Mouse (Mus musculus): ENCODE results near the gene Nell2. TPM values are rescaled to one million over a fixed set of nuclear protein-coding genes. Genes with fewer than 3 reads are reported as not detected.

Nell2 gene
- polyA plus RNA-seq, 1 experiment from 2014 or later = 95.4 TPM

DNA sequence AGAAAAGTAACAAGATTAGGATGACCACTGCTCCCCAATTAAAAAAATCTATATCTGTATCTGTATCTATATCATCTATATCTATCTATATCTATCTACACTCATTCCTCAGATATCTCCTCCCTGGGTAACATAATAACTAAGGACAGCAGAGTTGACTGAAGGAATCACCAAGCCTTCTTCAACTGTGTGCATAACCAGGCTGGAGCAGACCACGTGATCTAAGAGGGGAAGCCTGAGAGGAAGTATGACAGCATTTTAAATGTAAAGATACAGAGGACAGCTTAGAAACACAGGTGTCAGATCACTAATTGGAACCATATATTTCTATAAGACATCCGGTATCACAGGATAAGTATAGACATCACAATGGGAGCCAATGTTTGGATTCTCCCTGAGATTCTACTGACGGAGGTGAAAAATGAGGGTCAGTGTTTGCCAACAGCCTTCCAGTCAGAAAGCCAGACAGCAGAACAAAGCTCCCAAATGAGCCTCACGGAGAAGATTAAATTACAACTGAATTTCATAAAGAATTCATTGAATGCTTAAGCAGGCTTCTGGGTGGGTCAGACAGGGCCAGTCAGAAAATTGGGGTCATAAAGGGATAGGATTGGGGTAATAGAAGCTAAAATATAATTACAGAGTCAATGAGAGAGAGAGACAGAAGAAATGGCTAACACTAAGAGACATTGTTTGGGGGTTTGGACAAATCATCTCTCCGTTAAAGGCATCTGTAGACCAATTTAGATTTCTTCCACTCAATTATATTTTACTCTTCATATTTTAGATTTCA lies 116.2 kb downstream of the Nell2 start:
- H3K27me3 ChIP-seq (ENCODE audit: control insufficient read depth, insufficient read depth, low read length) = no peaks in the 10 kb centered on the region

DNA sequence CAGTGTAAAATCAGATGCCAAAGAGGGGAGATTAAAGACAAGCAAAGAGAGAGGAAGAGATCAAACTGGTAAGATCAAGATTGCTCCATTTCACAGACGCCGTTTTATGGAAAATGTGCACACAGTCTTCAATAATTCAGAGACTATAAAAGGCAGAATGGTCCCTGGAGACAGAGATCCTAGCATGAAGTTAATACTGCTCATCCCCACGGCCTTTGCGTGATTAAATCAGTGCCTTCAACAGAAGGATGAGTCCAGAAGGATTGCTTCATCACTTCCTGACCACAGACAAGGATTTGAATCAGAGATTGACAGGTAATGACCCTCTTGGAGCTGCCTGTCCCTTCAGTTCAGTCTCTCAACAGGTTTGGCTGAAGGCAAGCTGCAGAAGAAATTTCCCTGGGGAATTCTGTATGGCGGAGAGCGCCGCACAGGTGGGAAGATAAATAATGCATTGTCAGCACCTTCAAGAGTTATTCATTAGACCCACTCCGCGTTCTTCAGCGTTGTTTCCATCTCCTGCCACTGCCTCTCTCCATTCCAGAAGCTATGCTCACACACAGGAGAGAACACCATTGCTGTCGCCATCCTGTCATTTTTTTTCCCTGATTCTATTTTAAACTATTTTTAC lies 118.0 kb downstream of the Nell2 start:
- no peaks in the 10 kb centered on the region for H3K4me1 ChIP-seq (replicated peaks; ENCODE audit: control insufficient read depth, insufficient read depth, low read length)
- H3K9me3 ChIP-seq (ENCODE audit: control insufficient read depth, low read length) = no peaks in the 10 kb centered on the region
- no peaks in the 10 kb centered on the region for H3K36me3 ChIP-seq (ENCODE audit: control insufficient read depth, insufficient read depth, low read length)
- H3K4me3 ChIP-seq (ENCODE audit: low read depth, low read length) = no peak overlapping the region
- DNase-seq (ENCODE audit: low spot score) (no peak), ATAC-seq (ENCODE audit: low FRiP score) (no peak)
- no peak overlapping the region for H3K27ac ChIP-seq (ENCODE audit: low read depth, low read length)
- no peak overlapping the region for H3K4me2 ChIP-seq (replicated peaks; ENCODE audit: low read depth, low read length)
- 69% methylated on average over 11 of the region's 11 CpGs for WGBS
- no peaks in the 10 kb centered on the region for H3K27me3 ChIP-seq (ENCODE audit: control insufficient read depth, insufficient read depth, low read length)
- H3K9ac ChIP-seq (ENCODE audit: low read depth, low read length) = no peak overlapping the region

More for the DNA sequence above, 116.2 kb downstream of the Nell2 start:
- H3K9me3 ChIP-seq (ENCODE audit: control insufficient read depth, low read length) = no peaks in the 10 kb centered on the region
- 52% methylated on average over 5 of the region's 5 CpGs for WGBS
- no peak overlapping the region for H3K4me2 ChIP-seq (replicated peaks; ENCODE audit: low read depth, low read length)
- peak overlapping the region; percentile 51 for H3K27ac ChIP-seq (ENCODE audit: low read depth, low read length)
- H3K4me3 ChIP-seq (ENCODE audit: low read depth, low read length) = no peak overlapping the region
- no peak overlapping the region for H3K9ac ChIP-seq (ENCODE audit: low read depth, low read length)
- ATAC-seq (ENCODE audit: low FRiP score) = peak; percentile 59
- no peaks in the 10 kb centered on the region for H3K36me3 ChIP-seq (ENCODE audit: control insufficient read depth, insufficient read depth, low read length)
- no peaks in the 10 kb centered on the region for H3K4me1 ChIP-seq (replicated peaks; ENCODE audit: control insufficient read depth, insufficient read depth, low read length)
- no peak for DNase-seq (ENCODE audit: low spot score)

DNA sequence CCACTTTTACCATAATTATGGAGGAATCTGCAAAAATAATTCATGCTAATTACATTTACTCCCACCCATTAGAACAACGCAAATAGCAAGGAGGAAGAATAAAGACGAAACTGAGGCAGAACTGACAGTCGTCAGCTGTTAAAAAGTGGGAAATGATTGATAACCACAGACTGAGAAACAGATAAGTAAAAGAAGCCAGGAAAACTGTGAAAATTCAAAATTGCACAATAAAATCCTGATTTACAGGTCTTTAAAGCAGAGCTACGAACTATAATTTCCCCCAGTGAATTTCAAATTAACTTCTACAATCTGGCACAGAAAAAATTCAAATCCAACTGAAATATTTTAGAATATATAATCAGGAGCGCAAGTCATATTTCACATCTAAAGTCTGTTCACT lies 138.0 kb downstream of the Nell2 start:
- no peaks in the 10 kb centered on the region for H3K27me3 ChIP-seq (ENCODE audit: control insufficient read depth, insufficient read depth, low read length)
- no peak overlapping the region for H3K4me2 ChIP-seq (replicated peaks; ENCODE audit: low read depth, low read length)
- H3K27ac ChIP-seq (ENCODE audit: low read depth, low read length) = no peak overlapping the region
- no peaks in the 10 kb centered on the region for H3K9me3 ChIP-seq (ENCODE audit: control insufficient read depth, low read length)
- 89% methylated on average over 5 of the region's 5 CpGs for WGBS
- no peak for DNase-seq (ENCODE audit: low spot score)
- no peak overlapping the region for H3K4me3 ChIP-seq (ENCODE audit: low read depth, low read length)
- ATAC-seq (ENCODE audit: low FRiP score) = no peak
- H3K36me3 ChIP-seq (ENCODE audit: control insufficient read depth, insufficient read depth, low read length) = no peaks in the 10 kb centered on the region
- H3K9ac ChIP-seq (ENCODE audit: low read depth, low read length) = no peak overlapping the region
- H3K4me1 ChIP-seq (replicated peaks; ENCODE audit: control insufficient read depth, insufficient read depth, low read length) = no peaks in the 10 kb centered on the region

DNA sequence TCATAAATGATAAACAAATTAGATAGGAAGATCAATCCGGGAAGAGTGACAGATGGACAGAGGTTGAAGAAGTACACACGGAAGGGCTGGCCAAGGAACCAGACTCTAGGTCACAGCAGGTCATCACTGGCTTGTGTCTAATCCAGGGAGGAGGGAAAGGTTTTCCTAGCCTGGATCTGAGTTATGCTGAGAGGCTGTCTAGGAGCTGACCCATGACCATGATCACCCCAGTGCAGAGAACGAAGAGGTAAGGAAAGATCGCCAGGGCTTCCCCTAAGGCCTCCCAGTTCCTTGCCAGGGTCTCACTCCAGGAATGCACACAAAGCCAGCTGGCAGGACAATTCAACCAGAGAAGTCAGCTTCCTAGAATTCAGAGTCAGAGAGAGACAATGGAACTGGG lies 139.4 kb downstream of the Nell2 start:
- Histone ChIP-seq H3K27me3 (ENCODE audit: control insufficient read depth, insufficient read depth, low read length) (no peaks in the 10 kb centered on the region), H3K36me3 (ENCODE audit: control insufficient read depth, insufficient read depth, low read length) (no peaks in the 10 kb centered on the region; the same call in 1 of the 2 replicates), H3K4me3 (ENCODE audit: low read depth, low read length) (no peak overlapping the region), H3K9ac (ENCODE audit: low read depth, low read length) (no peak overlapping the region), H3K4me1 (replicated peaks; ENCODE audit: control insufficient read depth, insufficient read depth, low read length) (no peaks in the 10 kb centered on the region), H3K9me3 (ENCODE audit: control insufficient read depth, low read length) (no peaks in the 10 kb centered on the region), H3K4me2 (replicated peaks; ENCODE audit: low read depth, low read length) (no peak overlapping the region), H3K27ac (ENCODE audit: low read depth, low read length) (no peak overlapping the region)
- ATAC-seq (ENCODE audit: low FRiP score) = no peak
- WGBS = 63% methylated on average over 4 of the region's 4 CpGs
- DNase-seq (ENCODE audit: low spot score) = no peak

GRCm38 (mm10) chr15:95380859-95381258 lies 147.5 kb downstream of the Nell2 start:
- Histone ChIP-seq H3K27ac (ENCODE audit: low read depth, low read length) (no peak overlapping the region), H3K9me3 (ENCODE audit: control insufficient read depth, low read length) (no peaks in the 10 kb centered on the region), H3K27me3 (ENCODE audit: control insufficient read depth, insufficient read depth, low read length) (no peaks in the 10 kb centered on the region), H3K4me3 (ENCODE audit: low read depth, low read length) (no peak overlapping the region), H3K9ac (ENCODE audit: low read depth, low read length) (no peak overlapping the region), H3K36me3 (ENCODE audit: control insufficient read depth, insufficient read depth, low read length) (no peaks in the 10 kb centered on the region; the same call in 1 of the 2 replicates), H3K4me2 (replicated peaks; ENCODE audit: low read depth, low read length) (no peak overlapping the region), H3K4me1 (replicated peaks; ENCODE audit: control insufficient read depth, insufficient read depth, low read length) (no peaks in the 10 kb centered on the region)
- WGBS = 79% methylated on average over 2 of the region's 2 CpGs
- no peak for DNase-seq (ENCODE audit: low spot score)
- no peak for ATAC-seq (ENCODE audit: low FRiP score)

DNA sequence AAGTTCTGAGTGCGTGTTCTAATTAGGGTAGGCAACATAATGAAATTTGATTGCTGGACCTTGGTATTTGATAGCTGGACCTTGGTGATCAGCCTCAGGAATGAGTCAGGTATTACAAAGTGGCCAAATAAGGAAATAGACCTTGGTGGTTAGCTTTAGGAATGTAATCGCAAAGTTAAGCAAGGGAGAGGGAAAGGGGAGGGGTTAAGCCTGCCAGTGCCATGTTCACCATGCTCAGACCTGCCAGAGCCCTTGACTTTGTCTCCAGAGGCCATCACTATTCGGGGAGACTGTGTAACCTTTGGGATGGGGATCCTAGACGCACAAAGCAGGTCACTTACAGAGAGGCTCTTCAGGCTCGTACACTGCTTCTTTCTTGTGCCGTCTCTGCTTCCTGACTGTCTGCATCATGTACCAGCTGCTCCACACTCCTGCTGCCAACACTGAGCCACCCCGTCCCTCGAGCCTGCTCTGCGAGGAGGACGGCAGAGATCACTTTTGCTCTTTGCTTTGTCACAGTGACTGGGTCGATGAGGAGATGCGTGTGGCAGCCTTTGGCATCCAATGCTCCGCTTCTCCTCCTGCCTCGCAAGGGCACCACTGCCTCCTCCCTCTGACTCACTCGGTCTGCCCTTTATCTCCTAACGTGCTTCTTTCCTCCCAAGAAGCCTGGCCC lies 157.5 kb downstream of the Nell2 start:
- H3K27me3 ChIP-seq (ENCODE audit: control insufficient read depth, insufficient read depth, low read length) = no peaks in the 10 kb centered on the region
- H3K36me3 ChIP-seq (ENCODE audit: control insufficient read depth, insufficient read depth, low read length) = no peaks in the 10 kb centered on the region
- H3K4me2 ChIP-seq (replicated peaks; ENCODE audit: low read depth, low read length) = no peak overlapping the region
- H3K27ac ChIP-seq (ENCODE audit: low read depth, low read length) = no peak overlapping the region
- H3K9ac ChIP-seq (ENCODE audit: low read depth, low read length) = no peak overlapping the region
- no peak overlapping the region for H3K4me3 ChIP-seq (ENCODE audit: low read depth, low read length)
- DNase-seq (ENCODE audit: low spot score) (no peak), ATAC-seq (ENCODE audit: low FRiP score) (no peak)
- no peaks in the 10 kb centered on the region for H3K9me3 ChIP-seq (ENCODE audit: control insufficient read depth, low read length)
- no peaks in the 10 kb centered on the region for H3K4me1 ChIP-seq (replicated peaks; ENCODE audit: control insufficient read depth, insufficient read depth, low read length)
- WGBS = 86% methylated on average over 16 of the region's 16 CpGs

GRCm38 (mm10) chr15:95368185-95368584 lies 160.2 kb downstream of the Nell2 start:
- no peak overlapping the region for H3K27ac ChIP-seq (ENCODE audit: low read depth, low read length)
- no peak overlapping the region for H3K9ac ChIP-seq (ENCODE audit: low read depth, low read length)
- H3K9me3 ChIP-seq (ENCODE audit: control insufficient read depth, low read length) = no peaks in the 10 kb centered on the region
- ATAC-seq (ENCODE audit: low FRiP score) = no peak
- no peak for DNase-seq (ENCODE audit: low spot score)
- no peaks in the 10 kb centered on the region for H3K4me1 ChIP-seq (replicated peaks; ENCODE audit: control insufficient read depth, insufficient read depth, low read length)
- no peaks in the 10 kb centered on the region for H3K27me3 ChIP-seq (ENCODE audit: control insufficient read depth, insufficient read depth, low read length)
- H3K4me2 ChIP-seq (replicated peaks; ENCODE audit: low read depth, low read length) = no peak overlapping the region
- H3K4me3 ChIP-seq (ENCODE audit: low read depth, low read length) = no peak overlapping the region
- WGBS = 91% methylated on average over 10 of the region's 10 CpGs
- H3K36me3 ChIP-seq (ENCODE audit: control insufficient read depth, insufficient read depth, low read length) = no peaks in the 10 kb centered on the region

- DNase-seq (ENCODE audit: low spot score) = no peak
- Histone ChIP-seq H3K27me3 (ENCODE audit: control insufficient read depth, insufficient read depth, low read length) (no peaks in the 10 kb centered on the region), H3K27ac (ENCODE audit: low read depth, low read length) (no peak overlapping the region), H3K4me2 (replicated peaks; ENCODE audit: low read depth, low read length) (no peak overlapping the region), H3K9me3 (ENCODE audit: control insufficient read depth, low read length) (no peaks in the 10 kb centered on the region), H3K4me1 (replicated peaks; ENCODE audit: control insufficient read depth, insufficient read depth, low read length) (no peaks in the 10 kb centered on the region), H3K36me3 (ENCODE audit: control insufficient read depth, insufficient read depth, low read length) (no peaks in the 10 kb centered on the region), H3K9ac (ENCODE audit: low read depth, low read length) (no peak overlapping the region), H3K4me3 (ENCODE audit: low read depth, low read length) (no peak overlapping the region)
- no peak for ATAC-seq (ENCODE audit: low FRiP score)
- 85% methylated on average over 3 of the region's 3 CpGs for WGBS
Observed at GRCm38 (mm10) chr15:95366506-95366905, 161.9 kb downstream of the Nell2 start.
